Mouse (Mus musculus) natural killer cell, adult 2 months (primary cell): ENCODE results near the gene Baz2b.

Experiments used
- DNase-seq, 2 experiments: peaks; one replicate each; pipeline ENCODE4 v3.0.0; 2022; ENCODE audit warnings: low spot score in 2 of 2

Baz2b gene

GRCm38 (mm10) chr2:60003038-60003664 is 206.5 kb downstream of the Baz2b start:
- DNase-seq = no peak

- no peak for DNase-seq
Observed at GRCm38 (mm10) chr2:60000268-60000667, 209.4 kb downstream of the Baz2b start.

GRCm38 (mm10) chr2:59997479-59998228 is 212.0 kb downstream of the Baz2b start:
- DNase-seq = no peak

GRCm38 (mm10) chr2:59996911-59997310 is 212.7 kb downstream of the Baz2b start:
- no peak for DNase-seq

GRCm38 (mm10) chr2:59993190-59993535 is 216.5 kb downstream of the Baz2b start:
- DNase-seq = no peak

- no peak for DNase-seq
Observed at GRCm38 (mm10) chr2:59992488-59993189, 217.0 kb downstream of the Baz2b start.

- DNase-seq = no peak
Observed at GRCm38 (mm10) chr2:59991775-59992174, 217.9 kb downstream of the Baz2b start.

- DNase-seq = no peak
Observed at GRCm38 (mm10) chr2:59987521-59987920, 222.1 kb downstream of the Baz2b start.

- no peak for DNase-seq
Observed at GRCm38 (mm10) chr2:59979488-59980220, 230.0 kb downstream of the Baz2b start.

GRCm38 (mm10) chr2:59976680-59977079 is 233.0 kb downstream of the Baz2b start:
- no peak for DNase-seq

GRCm38 (mm10) chr2:59975772-59976171 is 233.9 kb downstream of the Baz2b start:
- DNase-seq = no peak

- DNase-seq = no peak
Observed at GRCm38 (mm10) chr2:59973962-59974361, 235.7 kb downstream of the Baz2b start.

- no peak for DNase-seq
Observed at GRCm38 (mm10) chr2:59973104-59973641, 236.5 kb downstream of the Baz2b start.

GRCm38 (mm10) chr2:59970511-59970910 is 239.1 kb downstream of the Baz2b start:
- DNase-seq = no peak

GRCm38 (mm10) chr2:59969099-59969498 is 240.5 kb downstream of the Baz2b start:
- DNase-seq = no peak

GRCm38 (mm10) chr2:59968593-59968992 is 241.0 kb downstream of the Baz2b start:
- no peak for DNase-seq

GRCm38 (mm10) chr2:59966454-59966853 is 243.2 kb downstream of the Baz2b start:
- no peak for DNase-seq

- DNase-seq = no peak
Observed at GRCm38 (mm10) chr2:59963011-59963410, 246.6 kb downstream of the Baz2b start.

- no peak for DNase-seq
Observed at GRCm38 (mm10) chr2:59962579-59962978, 247.1 kb downstream of the Baz2b start.

GRCm38 (mm10) chr2:59960495-59960772 is 249.2 kb downstream of the Baz2b start:
- DNase-seq = no peak

GRCm38 (mm10) chr2:59959668-59960494 is 249.8 kb downstream of the Baz2b start:
- DNase-seq = no peak
